Mouse (Mus musculus) neural tube, embryonic 12.5 days (tissue): ENCODE results near the gene Fgfr4. TPM values are rescaled to one million over a fixed set of nuclear protein-coding genes. Genes with fewer than 3 reads are reported as not detected.
"Not testable (repeated sequence)": the region's sequence is repeated elsewhere in the genome, so short reads cannot be mapped to it uniquely, and the experiment has no call there.

ENCODE experiments used
- ATAC-seq: fragments of 200-750 bp; cut with Nextera tagmentation; 2 replicates; pipeline ENCODE4 v1.8.0; 2017; ENCODE audit warnings: low read depth, mild to moderate bottlenecking, moderate TSS enrichment, moderate library complexity; ENCODE audit not compliant: low FRiP score
- H3K27ac ChIP-seq: fragments of 300-500 bp; sonication (generic); 2 replicates; pipeline ENCODE4 v1.5.1; 2016
- H3K27me3 ChIP-seq: fragments of 300-500 bp; sonication (generic); replicated peaks from 2 replicates; pipeline ENCODE4 v1.6.1; 2016; ENCODE audit warnings: mild to moderate bottlenecking
- H3K36me3 ChIP-seq: fragments of 300-500 bp; sonication (generic); 2 replicates; pipeline ENCODE4 v1.6.1; 2016; ENCODE audit warnings: mild to moderate bottlenecking
- H3K4me1 ChIP-seq: fragments of 300-500 bp; sonication (generic); 2 replicates; pipeline ENCODE4 v1.6.1; 2016
- H3K4me2 ChIP-seq: fragments of 300-500 bp; sonication (generic); replicated peaks from 2 replicates; pipeline ENCODE4 v1.6.1; 2016; ENCODE audit warnings: mild to moderate bottlenecking
- H3K4me3 ChIP-seq: fragments of 300-500 bp; sonication (generic); 2 replicates; pipeline ENCODE4 v1.5.1; 2016
- H3K9ac ChIP-seq: fragments of 300-500 bp; sonication (generic); 2 replicates; pipeline ENCODE4 v1.6.1; 2016; ENCODE audit warnings: mild to moderate bottlenecking
- H3K9me3 ChIP-seq: fragments of 300-500 bp; sonication (generic); 2 replicates; pipeline ENCODE4 v1.6.1; 2016; ENCODE audit warnings: mild to moderate bottlenecking
- WGBS: fragments of 180-500 bp; shearing (Covaris S2); methylation state at CpG from one replicate; pipeline ENCODE4 v1.1.7; 2016; 5-methylcytosine and 5-hydroxymethylcytosine counted together
- polyA plus RNA-seq: library from polyadenylated mRNA; unstranded; fragments of >200 nt; fragmentation: Nextera tagmentation; extraction: Ambion mirVana; gene quantifications from 2 replicates; pipeline ENCODE4 v1.2.1, GENCODE M21; 2016

Gene Fgfr4
- polyA plus RNA-seq, 1 experiment from 2014 or later, result 3.7 TPM

DNA sequence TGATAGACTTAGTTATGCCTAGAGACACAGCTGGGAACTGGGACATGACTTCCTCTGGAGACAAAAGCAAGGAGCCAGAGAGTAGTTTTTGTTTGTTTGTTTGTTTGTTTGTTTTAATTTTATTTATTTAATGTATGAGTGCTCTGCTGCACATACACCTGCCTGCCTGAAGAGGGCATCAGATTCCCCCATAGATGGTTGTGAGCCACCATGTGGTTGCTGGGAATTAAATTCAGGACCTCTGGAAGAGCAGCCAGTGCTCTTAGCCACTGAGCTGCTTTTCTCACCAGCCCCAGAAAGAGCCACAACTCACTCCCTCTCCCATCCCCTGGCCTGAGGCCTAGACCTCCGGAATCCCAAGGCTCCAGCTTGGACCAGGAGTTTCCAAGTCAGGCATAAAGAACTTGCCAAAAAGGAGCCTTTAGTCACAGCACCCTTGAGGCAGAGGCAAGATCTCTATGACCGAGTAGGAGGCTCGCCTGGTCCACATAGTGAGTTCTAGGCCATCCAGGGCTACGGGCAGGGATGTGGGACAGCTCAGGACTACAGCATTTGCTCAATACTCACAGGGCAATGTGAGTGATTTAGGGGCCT, 25.6 kb downstream of the Fgfr4 start:
- 0 out of 2 replicates have a peak, but pooled peaks have one; percentile 42 for ATAC-seq
- Histone ChIP-seq H3K4me3 (no peak overlapping the region), H3K9ac (no peak overlapping the region), H3K4me1 (peaks cover 6% of the 10 kb centered on the region), H3K27me3 (no peaks in the 10 kb centered on the region), H3K27ac (no peak overlapping the region), H3K4me2 (no peak overlapping the region), H3K9me3 (no peaks in the 10 kb centered on the region), H3K36me3 (no peaks in the 10 kb centered on the region)
- WGBS, result 67% methylated on average over 4 of the region's 4 CpGs

GRCm38 (mm10) chr13:55178556-55178955, 26.1 kb downstream of the Fgfr4 start:
- 0 out of 2 replicates have a peak, but pooled peaks have one; percentile 58 for ATAC-seq
- whole genome bisulfite sequencing, result 34% methylated on average over 2 of the region's 2 CpGs
- peaks cover 6% of the 10 kb centered on the region for H3K4me1 ChIP-seq

DNA sequence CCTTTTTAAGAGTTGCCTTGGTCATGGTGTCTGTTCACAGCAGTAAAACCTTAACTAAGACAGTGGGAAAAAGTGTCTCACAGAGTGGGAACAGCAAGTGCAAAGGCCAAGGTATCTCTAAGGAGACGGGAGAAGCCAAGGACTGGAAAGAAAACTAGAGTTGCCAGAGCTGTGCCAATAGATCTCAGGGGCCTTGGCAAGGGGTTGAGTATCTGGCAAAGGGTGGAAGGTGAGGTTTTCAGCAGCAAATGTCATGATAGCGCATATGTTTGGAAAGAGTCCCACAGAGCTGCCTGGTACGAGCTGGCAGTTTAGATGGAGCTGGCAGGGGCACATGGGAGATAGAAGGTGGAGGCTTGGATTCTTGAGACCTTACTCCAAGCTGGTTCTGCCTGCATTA, 27.2 kb downstream of the Fgfr4 start:
- WGBS, result 90% methylated on average over 3 of the region's 3 CpGs
- Histone ChIP-seq H3K4me3 (no peak overlapping the region), H3K4me1 (peaks cover 6% of the 10 kb centered on the region), H3K27ac (no peak overlapping the region), H3K9me3 (no peaks in the 10 kb centered on the region), H3K4me2 (no peak overlapping the region), H3K9ac (no peak overlapping the region), H3K27me3 (no peaks in the 10 kb centered on the region), H3K36me3 (no peaks in the 10 kb centered on the region)
- no peak for ATAC-seq

More at GRCm38 (mm10) chr13:55178556-55178955, 26.1 kb downstream of the Fgfr4 start:
- no peaks in the 10 kb centered on the region for H3K9me3 ChIP-seq
- H3K9ac ChIP-seq, result no peak overlapping the region
- H3K4me2 ChIP-seq, result no peak overlapping the region
- H3K36me3 ChIP-seq, result no peaks in the 10 kb centered on the region
- H3K27ac ChIP-seq, result no peak overlapping the region
- H3K4me3 ChIP-seq, result no peak overlapping the region
- no peaks in the 10 kb centered on the region for H3K27me3 ChIP-seq

DNA sequence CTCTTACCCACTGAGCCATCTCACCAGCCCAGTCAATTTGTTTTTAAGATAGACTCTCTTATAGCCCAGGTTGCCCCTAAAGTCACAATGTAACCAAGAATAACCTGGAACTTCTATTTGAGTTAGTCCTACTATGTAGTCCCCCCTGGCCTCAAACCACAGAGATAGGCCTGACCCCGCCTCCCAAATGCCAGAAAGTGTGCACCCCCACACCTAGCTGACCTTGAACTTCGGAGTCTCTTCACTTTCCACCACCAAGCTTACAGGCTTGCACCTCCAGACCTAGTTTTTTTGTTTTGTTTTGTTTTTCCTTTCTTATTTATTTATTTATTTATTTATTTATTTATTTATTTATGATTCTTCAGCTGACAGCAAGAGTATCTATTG, 29.3 kb downstream of the Fgfr4 start:
- H3K4me3 ChIP-seq, result peak overlapping the region; percentile 22; the same call in 1 of the 2 replicates
- no peak for ATAC-seq
- H3K9ac ChIP-seq, result no peak overlapping the region
- H3K9me3 ChIP-seq, result no peaks in the 10 kb centered on the region
- peak overlapping the region; percentile 50 for H3K4me2 ChIP-seq
- H3K27ac ChIP-seq, result no peak overlapping the region
- no peaks in the 10 kb centered on the region for H3K36me3 ChIP-seq
- 72% methylated on average over 2 of the region's 2 CpGs for WGBS
- no peaks in the 10 kb centered on the region for H3K27me3 ChIP-seq
- peaks cover 6% of the 10 kb centered on the region for H3K4me1 ChIP-seq

DNA sequence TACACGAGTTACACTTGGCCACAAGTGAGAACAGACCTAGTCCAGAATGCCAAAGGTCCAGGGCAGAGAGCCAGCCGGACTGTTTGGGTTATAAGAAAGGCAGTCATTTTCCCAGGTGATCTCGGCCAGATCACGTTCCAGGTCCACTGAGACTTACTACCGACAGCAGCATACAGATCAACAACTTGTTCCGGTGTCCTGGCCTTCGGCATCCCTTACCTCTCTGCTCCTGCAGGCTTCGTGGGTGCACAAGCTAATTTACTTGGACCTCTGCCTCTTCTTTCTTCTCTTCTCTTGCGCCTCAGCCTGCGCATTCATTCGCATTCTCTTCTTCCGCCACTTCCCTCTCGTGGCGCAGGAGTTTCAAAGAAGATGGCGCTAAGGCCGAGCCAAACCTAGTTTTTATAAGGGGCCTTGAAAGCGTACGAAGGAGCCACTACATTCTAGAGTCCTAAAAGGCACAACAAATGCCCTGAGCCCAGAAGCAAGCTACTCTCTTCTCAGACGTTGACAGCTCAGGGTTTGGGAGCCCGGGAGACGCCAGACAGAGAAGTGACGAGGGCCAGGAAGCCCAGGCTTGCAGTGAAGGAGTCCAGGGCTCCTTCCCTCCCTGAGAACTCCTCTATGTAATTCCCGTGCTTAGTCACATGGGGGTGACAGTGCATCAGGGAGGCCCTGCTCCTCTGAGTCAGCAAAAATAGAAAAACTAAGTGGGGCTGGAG, 29.9 kb downstream of the Fgfr4 start:
- Histone ChIP-seq H3K36me3 (no peaks in the 10 kb centered on the region), H3K9ac (0 out of 2 replicates have a peak overlapping the region, but pooled peaks have one; percentile 14), H3K27me3 (no peaks in the 10 kb centered on the region), H3K27ac (no peak overlapping the region), H3K9me3 (no peaks in the 10 kb centered on the region), H3K4me1 (peaks cover 6% of the 10 kb centered on the region), H3K4me3 (peak overlapping the region; percentile 22), H3K4me2 (peak overlapping the region; percentile 50)
- ATAC-seq, result peak; percentile 65; the same call in 1 of the 2 replicates
- 4% methylated on average over 23 of the region's 23 CpGs for WGBS

DNA sequence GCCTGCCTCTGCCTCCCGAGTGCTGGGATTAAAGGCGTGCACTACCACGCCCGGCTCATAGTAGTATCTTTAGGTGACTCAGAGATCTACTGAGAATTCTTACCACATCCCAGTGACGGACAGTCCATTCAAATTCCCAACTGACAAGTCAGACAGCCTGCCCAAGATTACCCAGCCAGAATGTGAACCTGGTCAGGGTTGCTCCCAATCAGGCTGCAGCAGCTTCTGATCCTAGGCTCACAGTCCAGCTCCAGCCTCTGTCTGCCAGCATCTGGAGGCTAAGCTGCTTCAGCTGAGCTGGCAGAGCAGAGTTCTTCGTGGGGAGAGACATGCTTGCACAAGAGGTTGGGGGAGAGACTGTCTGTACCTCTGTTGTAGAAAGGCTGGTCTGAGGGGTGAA, 30.9 kb downstream of the Fgfr4 start:
- H3K27ac ChIP-seq, result no peak overlapping the region
- H3K4me2 ChIP-seq, result no peak overlapping the region
- no peak for ATAC-seq
- WGBS, result 87% methylated on average over 6 of the region's 6 CpGs
- H3K4me3 ChIP-seq, result no peak overlapping the region
- H3K36me3 ChIP-seq, result no peaks in the 10 kb centered on the region
- no peak overlapping the region for H3K9ac ChIP-seq
- no peaks in the 10 kb centered on the region for H3K9me3 ChIP-seq
- H3K4me1 ChIP-seq, result peaks cover 6% of the 10 kb centered on the region
- H3K27me3 ChIP-seq, result no peaks in the 10 kb centered on the region

- not testable (repeated sequence) for H3K4me2 ChIP-seq, H3K9ac ChIP-seq, H3K36me3 ChIP-seq, H3K27ac ChIP-seq, ATAC-seq, H3K9me3 ChIP-seq, H3K4me3 ChIP-seq, H3K27me3 ChIP-seq
- peaks cover 13% of the 10 kb centered on the region for H3K4me1 ChIP-seq
- WGBS, result 56% methylated on average over 3 of the region's 9 CpGs
Observed at GRCm38 (mm10) chr13:55187062-55187461, 34.6 kb downstream of the Fgfr4 start.

GRCm38 (mm10) chr13:55189531-55190107, 37.2 kb downstream of the Fgfr4 start:
- peak overlapping the region; percentile 29 for H3K4me3 ChIP-seq
- peaks cover 11% of the 10 kb centered on the region; the same call in 1 of the 2 replicates for H3K4me1 ChIP-seq
- no peaks in the 10 kb centered on the region for H3K9me3 ChIP-seq
- H3K27ac ChIP-seq, result peak overlapping the region; percentile 83
- ATAC-seq, result peak; percentile 25
- H3K27me3 ChIP-seq, result no peaks in the 10 kb centered on the region
- H3K36me3 ChIP-seq, result no peaks in the 10 kb centered on the region
- H3K4me2 ChIP-seq, result peak overlapping the region; percentile 65
- H3K9ac ChIP-seq, result peak overlapping the region; percentile 71
- WGBS, result 6% methylated on average over 12 of the region's 12 CpGs

DNA sequence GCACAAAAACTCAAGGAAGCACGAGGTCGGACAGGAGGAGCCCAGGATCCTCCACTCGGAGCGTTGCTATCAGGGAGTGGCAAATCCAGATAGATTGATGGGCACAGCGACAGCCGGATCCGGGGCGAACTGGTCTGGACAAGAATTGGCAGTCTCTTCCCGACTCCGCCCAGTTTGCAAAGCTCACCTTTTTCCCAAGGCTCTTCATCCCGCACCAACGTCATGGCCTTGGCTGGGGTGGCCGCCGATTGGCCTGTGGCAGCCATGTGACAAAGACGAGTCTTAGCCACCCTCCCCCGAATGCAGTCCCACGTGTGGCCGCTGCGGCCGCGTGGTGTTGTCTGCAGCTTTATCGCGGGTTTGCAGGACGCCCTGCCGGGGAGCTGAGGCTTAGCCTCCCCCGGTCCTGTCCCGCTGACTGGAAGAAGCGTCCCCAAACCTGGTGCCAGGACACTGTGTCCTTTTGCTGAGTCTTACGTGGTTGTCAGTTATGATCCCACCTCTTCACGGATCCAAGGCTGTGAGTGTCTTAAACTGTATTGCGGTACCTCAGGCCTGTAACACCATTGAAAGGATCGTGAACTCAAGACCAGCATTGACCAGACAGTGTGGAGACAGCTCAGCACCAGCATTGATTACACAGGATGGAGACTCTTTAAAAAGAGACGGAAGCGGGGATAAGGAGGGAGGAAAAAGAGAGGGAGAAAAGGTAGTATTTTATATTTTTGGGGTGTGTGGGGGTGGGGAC, 37.9 kb downstream of the Fgfr4 start:
- Histone ChIP-seq H3K36me3 (no peaks in the 10 kb centered on the region), H3K9me3 (no peaks in the 10 kb centered on the region), H3K9ac (peak overlapping the region; percentile 71), H3K4me3 (peak overlapping the region; percentile 29), H3K27me3 (no peaks in the 10 kb centered on the region), H3K4me2 (peak overlapping the region; percentile 65), H3K27ac (peak overlapping the region; percentile 83), H3K4me1 (peaks cover 11% of the 10 kb centered on the region; the same call in 1 of the 2 replicates)
- ATAC-seq, result peak; percentile 100
- 4% methylated on average over 34 of the region's 34 CpGs for WGBS

DNA sequence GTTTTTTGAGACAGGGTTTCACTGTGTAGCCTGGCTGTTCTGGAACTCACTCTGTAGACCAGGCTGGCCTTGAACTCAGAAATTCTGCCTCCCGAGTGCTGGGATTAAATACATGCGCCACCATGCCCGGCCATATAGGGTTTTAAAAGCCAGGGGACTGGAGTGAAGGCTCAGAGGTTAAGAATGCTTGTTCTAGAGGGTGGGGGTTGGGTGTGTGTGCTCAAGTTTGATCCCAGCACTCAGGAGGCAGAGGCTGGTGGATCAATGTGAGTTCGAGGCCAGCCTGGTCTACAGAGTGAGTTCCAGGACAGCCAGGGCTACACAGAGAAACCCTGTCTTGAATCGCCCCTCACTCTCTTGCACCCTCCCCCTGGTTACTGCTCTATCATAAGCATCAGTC, 39.1 kb downstream of the Fgfr4 start:
- ATAC-seq, result no peak
- H3K27me3 ChIP-seq, result no peaks in the 10 kb centered on the region
- no peak overlapping the region for H3K27ac ChIP-seq
- no peaks in the 10 kb centered on the region for H3K36me3 ChIP-seq
- no peak overlapping the region for H3K4me2 ChIP-seq
- H3K4me1 ChIP-seq, result peaks cover 11% of the 10 kb centered on the region; the same call in 1 of the 2 replicates
- WGBS, result 93% methylated on average over 5 of the region's 5 CpGs
- no peaks in the 10 kb centered on the region for H3K9me3 ChIP-seq
- H3K9ac ChIP-seq, result no peak overlapping the region
- H3K4me3 ChIP-seq, result no peak overlapping the region

GRCm38 (mm10) chr13:55202758-55203157, 50.3 kb downstream of the Fgfr4 start:
- not testable (repeated sequence) for H3K4me3 ChIP-seq, H3K27ac ChIP-seq, H3K4me1 ChIP-seq, H3K36me3 ChIP-seq, H3K4me2 ChIP-seq, ATAC-seq, H3K9ac ChIP-seq, H3K9me3 ChIP-seq, H3K27me3 ChIP-seq
- WGBS, result 91% methylated on average over 4 of the region's 4 CpGs

DNA sequence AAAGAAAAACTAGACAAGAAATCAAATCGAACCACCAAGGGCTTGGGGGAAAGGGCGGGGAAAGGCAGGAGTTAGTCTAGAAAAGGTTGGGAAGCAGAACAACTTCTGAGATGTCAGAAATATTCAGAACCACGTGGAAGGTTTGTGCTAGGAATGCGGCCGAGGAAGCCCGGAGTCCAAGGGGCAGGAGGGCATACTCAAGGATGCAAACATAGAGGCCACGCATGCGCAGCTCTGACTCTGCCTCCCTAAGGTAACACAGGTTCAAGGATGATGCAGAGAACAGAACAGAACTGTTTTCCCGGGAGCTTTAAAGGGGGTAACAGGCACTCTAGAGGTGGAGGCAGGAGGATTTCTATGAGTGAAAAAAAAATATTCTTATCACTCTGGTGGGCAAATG, 51.3 kb downstream of the Fgfr4 start:
- H3K27me3 ChIP-seq, result no peaks in the 10 kb centered on the region
- no peak overlapping the region for H3K4me3 ChIP-seq
- H3K4me2 ChIP-seq, result no peak overlapping the region
- no peak for ATAC-seq
- 86% methylated on average over 9 of the region's 9 CpGs for WGBS
- H3K9ac ChIP-seq, result no peak overlapping the region
- H3K36me3 ChIP-seq, result no peaks in the 10 kb centered on the region
- no peak overlapping the region for H3K27ac ChIP-seq
- no peaks in the 10 kb centered on the region for H3K4me1 ChIP-seq
- H3K9me3 ChIP-seq, result no peaks in the 10 kb centered on the region
